10 mouse cellular contexts compared by ENCODE assay signal in the genomic region with DNA sequence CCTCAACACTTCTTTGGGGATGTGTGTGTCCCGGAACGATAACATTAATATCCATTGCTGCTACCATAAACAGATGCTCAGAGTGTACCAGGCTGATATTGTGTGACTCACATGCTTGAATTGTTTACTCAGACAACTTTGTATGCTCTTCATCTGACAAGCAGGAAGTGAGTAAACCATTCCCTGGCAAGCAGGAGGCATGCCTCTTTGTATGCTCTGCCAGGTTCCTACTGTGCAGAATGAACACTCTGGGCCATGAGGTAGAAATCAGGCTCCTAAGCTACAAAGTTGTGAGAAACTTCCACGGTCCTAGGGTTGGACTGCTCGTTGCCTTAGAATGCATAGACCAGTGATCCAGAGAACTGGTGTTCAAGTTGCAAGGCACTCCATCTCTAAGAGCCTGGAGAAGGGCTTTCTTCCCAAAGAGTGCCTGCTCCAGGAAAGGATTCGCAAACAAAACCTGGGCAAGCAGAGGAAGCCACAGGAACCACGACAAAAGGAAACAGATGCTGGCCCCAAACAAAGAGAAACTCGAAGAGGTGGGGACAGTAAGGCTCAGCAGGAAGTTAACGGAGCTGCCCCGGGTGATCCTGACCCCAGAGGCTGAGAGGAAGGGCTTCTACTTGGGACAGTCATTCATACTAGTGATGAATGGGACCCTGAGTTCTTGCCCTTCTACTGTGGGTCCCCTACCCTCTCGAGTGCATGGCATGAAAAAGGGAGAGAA. TPM values are rescaled to one million over a fixed set of nuclear protein-coding genes. Genes with fewer than 3 reads are reported as not detected.
DNase-seq lines count a peak whose midpoint lies in the region; ATAC-seq and TF ChIP-seq lines count a peak whose summit lies in the region.
"Had no signal": no experiment of that assay in that cellular context is flagged by ENCODE, and none has a peak within 500 bp of the region (broad histone marks: within the 10 kb centered on the region; RNA-seq: fewer than 3 reads in every experiment).

No protein-coding gene starts in this region.

- peaks cover 6% of the 10 kb centered on the region; the same call in 1 of the 2 replicates for H3K27me3 ChIP-seq in erythroblast, embryonic 14.5 days (ENCODE audit: control insufficient read depth)
- no peaks in the 10 kb centered on the region for H3K27me3 ChIP-seq in C2C12 (ENCODE audit: control insufficient read depth, insufficient read depth, insufficient read length)
- H3K27me3 ChIP-seq in embryonic facial prominence, embryonic 11.5 days (ENCODE audit: control insufficient read depth, insufficient read depth, low read length): no peaks in the 10 kb centered on the region
- no peaks in the 10 kb centered on the region for H3K27me3 ChIP-seq in liver, embryonic 14.5 days (ENCODE audit: control insufficient read depth, insufficient read depth, low read length)
- H3K27me3 ChIP-seq: stomach, embryonic 15.5 days had no signal

- no peak overlapping the region for H3K9ac ChIP-seq in embryonic facial prominence, embryonic 11.5 days (replicated peaks; ENCODE audit: low read length)
- peak overlapping the region; percentile 14 for H3K9ac ChIP-seq in liver, embryonic 14.5 days (replicated peaks)
- H3K9ac ChIP-seq: stomach, embryonic 15.5 days had no signal

- no peak overlapping the region for H3K27ac ChIP-seq in embryonic facial prominence, embryonic 11.5 days (replicated peaks; ENCODE audit: low read depth, low read length)
- no peak overlapping the region; the same call in 1 of the 2 replicates for H3K27ac ChIP-seq in liver, embryonic 14.5 days
- H3K27ac ChIP-seq: stomach, embryonic 15.5 days had no signal

- no peak overlapping the region for H3K4me2 ChIP-seq in embryonic facial prominence, embryonic 11.5 days (ENCODE audit: low read depth, low read length)
- H3K4me2 ChIP-seq in liver, embryonic 14.5 days (ENCODE audit: low read depth): peak overlapping the region; percentile 51
- H3K4me2 ChIP-seq: stomach, embryonic 15.5 days had no signal

- H3K79me3 ChIP-seq in C2C12 (ENCODE audit: low read depth): no peaks in the 10 kb centered on the region

- no peaks in the 10 kb centered on the region for H3K9me3 ChIP-seq in erythroblast, embryonic 14.5 days (ENCODE audit: control insufficient read depth, low read length)
- no peaks in the 10 kb centered on the region for H3K9me3 ChIP-seq in embryonic facial prominence, embryonic 11.5 days (replicated peaks; ENCODE audit: control insufficient read depth, low read length)
- H3K9me3 ChIP-seq in liver, embryonic 14.5 days (ENCODE audit: control insufficient read depth, low read length): no peaks in the 10 kb centered on the region
- H3K9me3 ChIP-seq: stomach, embryonic 15.5 days had no signal

- DNase-seq in embryonic facial prominence, embryonic 11.5 days (ENCODE audit: low spot score): peak; percentile 10
- no peak for DNase-seq in liver, embryonic 14.5 days (ENCODE audit: low read depth in 3 of 3, low spot score in 3 of 3)
- DNase-seq in layer of hippocampus, adult 9-10 months (ENCODE audit: low spot score): no peak
- no peak for DNase-seq in left cerebral cortex, adult 18-20 months (ENCODE audit: low spot score in 2 of 2)
- DNase-seq in frontal cortex, postnatal 36 days (ENCODE audit: low spot score in 2 of 2): no peak

- H3K79me2 ChIP-seq in C2C12 (ENCODE audit: control insufficient read depth, insufficient read depth): no peaks in the 10 kb centered on the region

- H3K4me1 ChIP-seq in erythroblast, embryonic 14.5 days (ENCODE audit: control insufficient read depth): peaks cover 20% of the 10 kb centered on the region
- H3K4me1 ChIP-seq in embryonic facial prominence, embryonic 11.5 days (ENCODE audit: control insufficient read depth, insufficient read depth, low read length): no peaks in the 10 kb centered on the region
- peaks cover 12 to 22% of the 10 kb centered on the region in 2 experiments for H3K4me1 ChIP-seq in liver, embryonic 14.5 days (replicated peaks; ENCODE audit: control insufficient read depth in 2 of 2, insufficient read depth in 2 of 2, low read length in 1 of 2)
- H3K4me1 ChIP-seq: stomach, embryonic 15.5 days had no signal

- TF ChIP-seq EP300 in liver, embryonic 14.5 days (IDR thresholded peaks at IDR 0.05; ENCODE audit: low read depth): no peak

- peak overlapping the region; percentile 46 for H3K4me3 ChIP-seq in erythroblast, embryonic 14.5 days (replicated peaks)
- H3K4me3 ChIP-seq in C2C12 (ENCODE audit: insufficient read depth, poor library complexity, severe bottlenecking): no peak overlapping the region
- H3K4me3 ChIP-seq in embryonic facial prominence, embryonic 11.5 days (ENCODE audit: low read depth, low read length): no peak overlapping the region
- H3K4me3 ChIP-seq in liver, embryonic 14.5 days (ENCODE audit: insufficient read depth in 1 of 2, low read depth in 2 of 2, low read length in 2 of 2): peak overlapping the region in 1 of 2 experiments; percentile 23; a peak in 1 of 4 replicates
- H3K4me3 ChIP-seq: stomach, embryonic 15.5 days had no signal

- peak overlapping the region; percentile 16 for H3ac ChIP-seq in C2C12 (ENCODE audit: control insufficient read depth, insufficient read length, low read depth)

- WGBS in embryonic facial prominence, embryonic 11.5 days: 36% methylated on average over 10 of the region's 10 CpGs
- 12% methylated on average over 10 of the region's 10 CpGs for WGBS in liver, embryonic 14.5 days (ENCODE audit: insufficient replicate concordance)

- no peak for TF ChIP-seq CTCF in C2C12 (IDR thresholded peaks at IDR 0.05; ENCODE audit: control insufficient read depth, insufficient read depth, insufficient read length)
- TF ChIP-seq CTCF in liver, embryonic 14.5 days (IDR thresholded peaks at IDR 0.05; ENCODE audit: low read depth): no peak

- H3K36me3 ChIP-seq in erythroblast, embryonic 14.5 days (ENCODE audit: control insufficient read depth): no peaks in the 10 kb centered on the region
- no peaks in the 10 kb centered on the region for H3K36me3 ChIP-seq in C2C12 (ENCODE audit: control insufficient read depth, insufficient read depth)
- H3K36me3 ChIP-seq in embryonic facial prominence, embryonic 11.5 days (replicated peaks; ENCODE audit: control insufficient read depth, insufficient read depth, low read depth, low read length): no peaks in the 10 kb centered on the region
- no peaks in the 10 kb centered on the region for H3K36me3 ChIP-seq in liver, embryonic 14.5 days (replicated peaks; ENCODE audit: control insufficient read depth, insufficient read depth, low read depth)
- H3K36me3 ChIP-seq: stomach, embryonic 15.5 days had no signal

- no peak for ATAC-seq in erythroblast, adult 5-6 weeks (replicated peaks; ENCODE audit: low FRiP score, poor library complexity, severe bottlenecking)
- ATAC-seq in embryonic facial prominence, embryonic 11.5 days (replicated peaks; ENCODE audit: insufficient number of reproducible peaks, low FRiP score, low TSS enrichment, low read depth): no peak
- ATAC-seq in liver, embryonic 14.5 days (ENCODE audit: insufficient read depth): peak; percentile 66
- ATAC-seq: CD4-positive, CD25-positive, alpha-beta regulatory T cell, adult 4 months had no signal

TF ChIP-seq in C2C12, 6 proteins besides CTCF, POLR2A, EP300 and RAD21:
- TF ChIP-seq MYOD1 (IDR thresholded peaks at IDR 0.05; ENCODE audit: control insufficient read depth, insufficient read length, low read depth): peak; percentile 65
- peak; percentile 4 for TF ChIP-seq USF1 (IDR thresholded peaks at IDR 0.05; ENCODE audit: low read depth)
- TF ChIP-seq FOSL1 (IDR thresholded peaks at IDR 0.05; ENCODE audit: insufficient read depth, low read length, poor library complexity, severe bottlenecking): peak; percentile 58
- TF ChIP-seq CEBPB (IDR thresholded peaks at IDR 0.05; ENCODE audit: low read depth): no peak
- no peak for TF ChIP-seq MYOG (IDR thresholded peaks at IDR 0.05; ENCODE audit: control insufficient read depth, extremely low read depth, insufficient read length)
- TF ChIP-seq MAX (IDR thresholded peaks at IDR 0.05): no peak

RNA-seq across cellular contexts. Expression of gene Slc22a23, which starts 53.2 kb away (rescaled TPM):
- polyA plus RNA-seq in erythroblast, embryonic 14.5 days (2012): 9.2 and 14.3 TPM in 2 replicates
- total RNA-seq in erythroblast, adult 5-6 weeks (2015; ENCODE audit: low replicate concordance): 96.1 and 126 TPM in 2 replicates
- 118 and 177 TPM in 2 replicates for total RNA-seq in erythroblast, adult 5-6 weeks (2017; ENCODE audit: low replicate concordance)
- polyA plus RNA-seq in C2C12 (2012; fragmentation: generic; extraction: Trizol): 10.9 TPM
- polyA plus RNA-seq in embryonic facial prominence, embryonic 11.5 days (2014; fragmentation: Nextera tagmentation; extraction: Ambion mirVana): 3.8 and 4.9 TPM in 2 replicates
- 21.4 and 24.4 TPM in 2 replicates for polyA plus RNA-seq in liver, embryonic 14.5 days (2012; rRNA removed)
- polyA plus RNA-seq in liver, embryonic 14.5 days (2014; fragmentation: Nextera tagmentation; extraction: Ambion mirVana): 9.3 and 11.9 TPM in 2 replicates
- total RNA-seq in left cerebral cortex, adult 18-20 months (2021): 10 to 100 TPM; 48.5 to 54.7 TPM
